Mouse (Mus musculus) kidney, adult 9 months (tissue): ENCODE measurements at regions not wholly inside any gene's neighbourhood (a gene's known extent, or its start where the extent isn't known, plus 50 kb on each side); places are given as distances from the start of the nearest gene placed in this dataset.
A peak's percentile ranks its signal among the peaks of the same experiment; 100 is the strongest.
"Not testable (repeated sequence)": the region's sequence is repeated elsewhere in the genome, so short reads cannot be mapped to it uniquely, and the experiment has no call there.

Experiments used
- DNase-seq: peaks from one replicate; pipeline ENCODE4 v3.0.0; 2022

GRCm38 (mm10) chr13:65375273-65375672 lies 96.7 kb downstream of the Zfp369 start:
- DNase-seq = not testable (repeated sequence)

- DNase-seq = peak; percentile 30
Observed at GRCm38 (mm10) chr13:65379411-65379810, 100.8 kb downstream of the Zfp369 start.

DNA sequence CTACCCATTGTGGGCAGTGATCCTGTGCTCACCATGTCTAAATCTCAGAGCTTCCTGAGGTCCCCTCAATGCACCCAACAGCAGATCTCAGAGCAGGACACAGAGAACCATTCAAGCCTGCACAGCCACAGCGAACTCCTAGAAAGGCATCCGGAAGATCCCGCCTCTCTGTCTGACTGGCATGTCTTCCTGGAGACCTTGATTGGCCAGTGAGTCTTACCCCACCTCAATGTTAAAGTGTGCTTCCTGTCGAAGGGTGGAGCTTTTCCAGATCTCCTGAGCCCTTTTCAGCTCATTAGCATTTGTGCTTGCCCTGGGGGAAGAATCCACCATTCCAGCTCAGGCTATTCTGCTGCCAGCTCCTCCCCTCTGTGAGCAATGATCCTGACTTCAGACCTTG lies 97.5 kb upstream of the Gm10139 start:
- not testable (repeated sequence) for DNase-seq

DNA sequence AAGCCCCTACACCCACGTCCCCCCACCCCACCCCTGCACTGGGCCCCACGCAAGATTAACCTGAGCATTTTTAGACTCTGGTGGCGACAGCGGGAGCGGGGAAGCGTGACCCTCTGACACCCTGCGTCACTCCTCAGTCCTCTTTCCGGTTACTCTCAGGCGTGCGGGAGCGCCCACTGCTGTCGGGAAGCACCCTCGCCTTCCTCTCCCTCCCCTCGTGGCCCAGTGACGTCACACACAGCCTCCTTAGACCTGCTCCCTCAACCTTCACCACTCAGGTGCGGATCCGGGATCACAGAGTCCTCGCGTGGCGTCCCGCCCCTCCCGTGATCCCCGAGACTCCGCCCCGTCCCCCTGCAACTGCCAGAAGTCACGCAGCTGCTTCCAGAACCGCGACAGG lies 92.3 kb upstream of the Gm10139 start:
- DNase-seq = not testable (repeated sequence)
